Mouse (Mus musculus): ENCODE data around the gene Pigyl. TPM values are rescaled to one million over a fixed set of nuclear protein-coding genes. Genes with fewer than 3 reads are reported as not detected.

Pigyl gene
- 96.3 and 128 TPM in 2 replicates for polyA plus RNA-seq (2012; rRNA removed)

DNA sequence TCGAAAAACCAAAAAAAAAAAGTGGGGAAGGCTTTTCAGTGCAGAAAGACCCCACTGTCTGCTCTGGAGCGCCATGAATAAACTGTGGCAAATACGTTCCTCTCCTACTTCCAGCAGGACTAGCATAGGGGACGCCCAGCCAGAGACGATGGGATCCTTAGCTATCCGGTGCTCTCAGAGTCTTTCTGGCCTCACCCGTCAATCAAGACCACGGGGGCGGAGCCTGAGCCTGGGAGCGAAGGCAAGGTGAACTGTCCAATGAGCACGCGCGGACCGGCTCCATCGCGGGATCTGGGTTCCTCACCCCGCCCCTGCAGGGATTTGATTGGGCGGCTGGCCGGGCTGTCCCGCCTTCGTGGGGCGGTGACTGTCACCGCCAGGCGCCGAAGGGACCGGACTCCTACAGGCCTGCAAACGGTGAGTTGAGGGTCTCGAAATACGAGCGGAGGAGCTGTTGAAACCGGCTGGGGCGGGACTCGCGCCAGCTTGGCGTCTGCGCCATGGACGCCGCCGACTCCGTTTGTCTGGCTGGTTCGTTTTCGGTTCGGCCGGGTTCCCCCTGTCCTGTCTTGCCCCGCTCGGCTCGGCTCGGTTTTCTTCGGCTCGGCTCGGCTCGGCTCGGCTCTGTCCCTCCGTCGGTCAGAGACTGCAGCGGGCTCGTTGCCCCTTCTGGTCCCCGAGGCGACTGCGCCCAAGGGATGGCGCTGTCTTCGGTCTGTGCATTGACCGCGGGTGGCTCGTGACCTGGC lies at the start of gene Pigyl:
Gene Pigyl (plus strand): TSS at position 350 of the 749 bp plus-strand sequence.
- DNase-seq (ENCODE audit: low read depth), result no peak

DNA sequence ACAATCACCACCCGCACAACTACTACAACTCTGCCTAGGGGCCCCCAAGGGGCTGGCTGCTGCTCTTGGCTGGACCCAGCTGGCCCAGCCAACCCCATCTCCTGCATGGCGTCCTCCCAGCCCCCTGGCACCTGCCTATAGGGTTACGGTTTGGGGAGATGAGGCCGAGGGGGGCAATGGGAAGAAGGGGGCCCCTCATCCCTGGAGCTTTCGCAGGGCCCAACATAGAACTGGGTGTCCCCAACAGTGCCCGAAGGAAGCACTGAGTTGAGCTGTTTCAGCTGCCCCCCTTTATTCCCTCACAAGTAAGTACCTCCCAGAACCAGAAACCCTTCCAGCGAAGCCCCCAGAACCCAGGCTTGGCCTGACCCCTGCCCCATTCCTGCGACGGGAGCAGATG lies 48.5 kb upstream of the Pigyl start:
- no peak for DNase-seq (ENCODE audit: low read depth)

DNA sequence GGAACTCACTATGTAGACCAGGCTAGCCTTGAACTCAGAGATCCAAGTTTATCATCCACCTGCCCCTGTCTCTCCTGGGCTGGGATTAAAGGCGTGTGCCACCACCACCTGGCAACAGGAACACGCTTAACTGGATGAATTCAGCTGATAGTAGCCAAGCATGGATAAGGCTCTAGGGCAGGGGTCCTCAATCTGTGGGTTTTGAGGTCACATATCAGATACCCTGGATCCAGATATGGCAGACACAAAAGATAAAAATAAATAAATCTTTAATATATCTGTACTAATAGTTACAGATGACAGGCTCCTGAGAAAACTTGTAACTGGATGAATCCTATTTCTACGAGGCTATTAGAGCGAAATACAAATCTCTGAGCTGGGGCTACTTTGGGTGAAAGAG lies 41.0 kb upstream of the Pigyl start:
- no peak for DNase-seq (ENCODE audit: low read depth)

DNA sequence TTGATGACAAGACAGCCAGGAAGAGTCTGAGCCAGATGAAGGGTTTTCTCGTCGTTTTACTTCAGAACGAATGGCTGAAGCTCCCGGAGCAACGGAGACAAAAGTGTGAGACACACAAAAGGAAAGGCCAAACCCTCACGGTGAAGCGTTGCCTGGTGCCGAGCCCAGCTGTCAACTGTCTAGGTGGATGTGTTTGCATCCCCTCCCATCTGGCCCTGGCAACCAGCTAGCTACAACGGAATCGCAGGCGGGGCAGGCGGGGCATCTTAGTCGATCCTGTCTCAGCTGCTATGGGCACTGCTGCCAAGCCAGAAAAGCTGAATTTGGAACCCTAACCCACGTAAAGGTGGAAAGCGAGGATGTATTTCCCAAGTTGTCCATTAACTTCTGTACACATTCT lies 40.6 kb upstream of the Pigyl start:
- DNase-seq (ENCODE audit: low read depth), result no peak

DNA sequence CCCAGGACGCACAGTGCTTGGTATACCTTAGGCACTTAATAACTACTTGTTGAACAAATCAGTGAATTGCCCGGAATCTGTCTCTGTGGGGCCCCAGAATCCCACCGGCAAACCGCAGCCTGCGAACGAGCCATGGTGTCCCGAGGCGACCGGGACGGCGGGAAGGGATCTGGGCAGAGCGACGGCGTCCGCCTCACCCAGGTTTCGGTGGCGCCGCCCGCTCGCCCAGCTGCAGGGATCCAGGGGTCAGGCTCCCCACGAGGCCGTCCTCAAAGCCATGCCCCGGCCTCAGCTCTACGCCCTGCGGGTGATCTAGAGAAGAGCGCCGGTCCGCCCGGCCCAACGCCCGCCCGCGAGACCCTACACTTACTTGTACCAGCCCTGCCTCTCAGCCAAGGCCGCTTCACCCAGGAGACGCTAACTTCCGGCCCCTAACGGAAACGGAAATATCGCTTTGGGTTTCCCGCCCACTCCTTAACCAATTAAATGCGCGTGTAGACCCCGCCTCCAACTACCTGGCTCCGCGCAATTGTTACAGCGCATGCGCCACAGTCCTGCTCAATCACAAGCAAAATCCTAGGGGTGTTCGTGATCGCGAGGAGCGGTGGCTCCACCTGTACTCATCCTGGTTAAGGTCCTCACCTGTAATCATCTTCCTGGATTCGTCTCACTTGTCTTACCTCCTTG lies 39.8 kb upstream of the Pigyl start, which contains the start of gene Elof1:
Gene Elof1 (minus strand): TSS at position 433 of the 687 bp plus-strand sequence.
- no peak for DNase-seq (ENCODE audit: low read depth)

DNA sequence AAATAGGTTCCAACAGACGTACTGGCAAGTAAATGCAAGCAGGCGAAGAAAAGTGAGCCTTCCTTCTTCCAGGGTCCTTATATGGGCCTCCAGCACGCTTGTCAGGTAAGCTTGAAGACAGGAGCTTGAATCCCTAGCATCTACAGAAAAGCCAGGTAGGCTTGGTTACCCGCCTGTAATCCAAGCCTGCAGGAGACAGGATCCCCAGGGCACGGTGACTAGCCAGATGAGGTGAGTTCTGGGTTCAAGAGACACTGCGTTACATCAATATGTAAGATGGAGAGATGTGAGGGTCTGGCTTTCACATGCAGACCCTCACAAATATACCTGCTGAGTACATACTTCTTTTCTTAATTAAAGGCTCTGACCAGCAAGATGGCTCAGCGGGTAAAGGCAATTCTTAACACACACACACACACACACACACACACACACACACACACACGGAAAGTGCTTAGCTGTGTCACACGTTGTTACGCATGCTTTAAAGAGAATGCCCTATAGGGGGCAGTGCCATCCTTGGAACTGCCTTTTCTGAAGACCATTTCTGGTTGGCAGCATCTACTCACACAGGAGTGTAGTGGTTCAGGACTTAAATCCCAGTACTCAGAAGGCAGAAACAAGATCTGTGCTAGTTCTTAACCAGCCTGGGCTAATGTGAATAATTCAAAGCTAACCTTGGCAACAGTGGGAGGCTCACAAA lies 38.7 kb upstream of the Pigyl start:
- DNase-seq (ENCODE audit: low read depth), result no peak

DNA sequence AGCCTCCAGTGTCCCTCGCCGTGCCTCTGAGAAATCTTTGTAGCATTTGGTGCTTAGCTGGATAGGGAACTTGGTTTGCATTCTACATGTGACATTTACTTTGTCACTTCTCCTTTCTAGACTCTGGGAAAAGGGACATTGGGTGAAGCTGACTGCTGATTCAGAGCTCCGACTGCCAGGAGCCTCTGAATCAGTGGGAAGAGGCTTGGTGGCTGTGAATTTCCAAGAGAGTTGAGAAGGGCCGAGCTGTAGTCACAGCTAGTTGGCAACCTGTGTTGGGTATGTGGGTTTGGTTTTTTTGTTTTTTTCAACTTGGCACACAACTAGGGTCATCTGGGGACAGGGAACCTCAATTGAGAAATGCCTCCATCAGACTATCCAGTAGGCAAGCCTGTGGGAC lies 37.1 kb upstream of the Pigyl start:
- DNase-seq (ENCODE audit: low read depth), result no peak

DNA sequence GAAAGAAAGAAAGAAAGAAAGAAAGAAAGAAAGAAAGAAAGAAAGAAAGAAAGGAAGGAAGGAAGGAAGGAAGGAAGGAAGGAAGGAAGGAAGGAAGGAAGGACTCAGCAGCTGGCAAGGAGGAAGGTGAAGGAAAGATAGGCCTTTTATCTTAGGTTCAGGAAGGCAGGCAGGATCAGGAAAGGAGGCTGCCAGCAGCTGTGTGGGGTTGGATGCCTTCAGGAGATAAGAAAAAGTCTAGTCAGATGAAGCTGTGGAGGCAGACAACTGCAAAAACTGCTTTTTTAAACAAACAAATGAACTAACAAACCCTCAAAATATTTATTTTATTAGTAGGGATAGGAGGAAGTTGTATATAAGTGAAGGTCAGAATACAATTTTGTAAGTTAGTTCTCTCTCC lies 35.1 kb upstream of the Pigyl start:
- DNase-seq (ENCODE audit: low read depth), result no peak

DNA sequence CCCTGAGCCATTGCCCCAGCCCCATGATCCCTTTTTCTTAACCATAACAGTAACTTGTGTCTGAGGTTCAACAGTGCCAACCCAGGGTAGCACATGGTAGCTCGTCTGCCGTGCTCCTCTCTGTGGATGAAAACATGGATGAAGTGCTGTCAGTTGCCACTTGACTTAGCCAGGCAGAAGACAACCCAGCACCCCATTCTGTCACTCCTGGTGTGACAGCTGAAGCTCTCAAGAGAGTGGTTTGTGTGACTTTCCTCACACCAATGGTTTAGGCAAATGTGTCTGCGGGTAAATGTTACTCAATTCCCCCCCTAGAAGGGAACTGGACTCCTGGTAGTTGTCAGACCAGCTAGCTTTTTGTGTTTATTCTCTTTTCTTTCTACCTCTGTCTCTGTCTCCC lies 34.6 kb upstream of the Pigyl start:
- no peak for DNase-seq (ENCODE audit: low read depth)

DNA sequence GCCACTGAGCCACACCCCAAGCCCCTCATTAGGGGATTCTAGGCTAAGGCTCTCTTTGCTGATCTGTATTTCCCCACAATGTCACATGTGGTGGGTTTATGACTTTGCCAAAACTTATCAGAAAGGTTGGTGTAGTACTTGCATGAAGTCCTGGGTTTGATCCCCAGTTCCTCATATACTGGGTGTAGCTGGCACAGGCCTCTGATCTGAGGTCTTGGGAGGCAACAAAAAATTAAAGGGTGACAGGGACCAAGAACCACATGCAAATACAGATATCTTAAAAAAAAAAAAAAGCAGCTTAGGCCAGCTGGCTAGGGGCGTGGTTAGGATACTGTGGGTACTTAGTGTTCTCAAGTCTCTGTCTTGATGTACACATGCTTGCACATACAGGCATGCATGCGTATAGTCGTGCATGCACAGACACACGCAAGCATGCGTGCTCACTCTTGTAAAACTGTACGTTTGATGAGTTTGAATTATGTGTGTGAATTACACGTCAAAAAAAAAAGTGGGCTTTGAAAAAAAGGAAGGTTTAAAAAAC lies 33.5 kb upstream of the Pigyl start:
- no peak for DNase-seq (ENCODE audit: low read depth)

DNA sequence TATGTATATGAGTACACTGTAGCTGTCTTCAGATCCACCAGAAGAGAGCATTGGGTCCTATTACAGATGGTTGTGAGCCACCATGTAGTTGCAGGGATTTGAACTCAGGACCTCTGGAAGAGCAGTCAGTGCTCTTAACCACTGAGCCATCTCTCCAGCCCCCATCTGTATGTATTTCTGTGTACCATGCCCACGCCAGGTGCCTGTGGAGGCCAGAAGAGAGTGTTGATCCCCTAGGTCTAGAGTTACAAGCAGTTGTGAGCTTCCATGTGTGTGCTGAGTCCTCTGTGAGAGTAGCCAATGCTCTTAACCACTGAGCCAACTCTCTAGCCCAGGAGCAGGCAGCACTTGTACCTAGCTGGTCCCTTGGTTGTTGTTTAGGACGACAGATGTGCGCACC lies 32.5 kb upstream of the Pigyl start:
- DNase-seq (ENCODE audit: low read depth), result no peak

DNA sequence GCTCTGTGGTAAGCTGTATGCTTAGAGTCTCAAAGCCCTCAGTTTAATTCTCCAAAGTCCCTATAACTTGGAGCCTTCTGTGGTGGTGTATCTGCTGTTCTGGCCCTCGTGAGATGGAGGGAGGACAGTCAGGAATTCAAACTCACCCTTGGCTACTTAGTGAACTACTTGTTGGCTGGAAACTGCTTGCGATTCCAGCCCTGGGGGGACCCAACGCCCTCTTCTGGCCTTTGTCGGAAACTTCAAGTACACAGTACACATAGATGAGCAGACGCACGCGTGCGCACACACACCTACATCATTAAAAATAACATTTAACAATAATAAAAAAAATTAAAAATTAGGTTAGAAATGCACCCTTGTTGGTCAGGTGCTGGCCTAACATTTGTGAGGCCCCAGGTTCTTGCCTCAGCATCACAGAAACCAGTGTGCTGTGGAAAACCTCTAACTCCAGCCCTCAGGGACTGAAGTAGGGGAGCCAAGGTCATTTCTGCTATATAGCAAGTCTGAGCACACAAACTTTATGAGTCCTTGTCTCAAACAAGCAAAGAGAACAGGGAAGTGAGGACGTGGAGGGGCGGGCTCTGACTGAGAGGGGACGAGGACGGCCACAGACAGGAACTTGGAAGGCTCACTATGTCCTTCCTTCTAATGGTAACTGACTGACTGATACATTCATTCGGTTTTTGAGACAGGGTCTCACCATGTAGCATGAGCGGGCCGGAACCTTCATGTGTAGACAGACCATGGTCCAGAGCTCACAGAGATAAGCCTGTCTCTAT lies 31.2 kb upstream of the Pigyl start:
- no peak for DNase-seq (ENCODE audit: low read depth)

DNA sequence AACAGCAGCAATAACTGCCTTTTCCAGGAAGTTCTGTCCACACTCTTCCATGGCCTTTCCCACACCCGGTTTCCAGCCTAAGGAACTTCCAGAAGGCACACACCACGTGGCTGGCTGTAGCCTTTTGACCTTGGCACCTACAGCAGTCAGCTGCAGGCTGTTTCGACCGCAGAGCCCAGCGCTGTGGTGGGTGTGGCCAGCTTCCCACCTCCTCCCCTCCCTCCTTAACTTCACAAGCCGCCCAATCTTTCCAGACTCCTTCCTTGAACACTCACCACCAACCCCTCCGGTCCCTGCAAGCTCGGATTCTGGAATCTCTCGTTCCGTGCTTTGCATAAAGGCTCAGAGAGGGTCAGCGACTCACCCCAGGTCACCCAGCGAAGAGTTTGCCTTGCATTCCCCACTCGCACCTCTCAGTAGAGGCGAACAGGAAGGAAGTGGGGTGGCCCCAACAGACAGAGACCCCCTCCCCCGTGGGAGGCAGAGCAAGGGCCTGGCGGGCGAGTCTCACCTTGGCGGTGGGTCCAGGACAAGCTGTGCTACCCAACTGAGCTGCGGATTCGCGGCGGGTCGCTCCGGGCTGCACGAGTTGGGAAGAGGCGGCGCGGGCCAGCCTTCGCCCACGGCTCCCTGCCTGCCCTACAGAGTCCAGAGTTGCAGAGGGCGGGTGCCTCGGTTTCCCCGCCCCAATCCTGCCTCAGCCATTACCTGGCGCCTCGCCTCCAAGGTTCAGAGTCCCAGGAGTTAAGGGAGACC lies 25.2 kb upstream of the Pigyl start:
- no peak for DNase-seq (ENCODE audit: low read depth)

DNA sequence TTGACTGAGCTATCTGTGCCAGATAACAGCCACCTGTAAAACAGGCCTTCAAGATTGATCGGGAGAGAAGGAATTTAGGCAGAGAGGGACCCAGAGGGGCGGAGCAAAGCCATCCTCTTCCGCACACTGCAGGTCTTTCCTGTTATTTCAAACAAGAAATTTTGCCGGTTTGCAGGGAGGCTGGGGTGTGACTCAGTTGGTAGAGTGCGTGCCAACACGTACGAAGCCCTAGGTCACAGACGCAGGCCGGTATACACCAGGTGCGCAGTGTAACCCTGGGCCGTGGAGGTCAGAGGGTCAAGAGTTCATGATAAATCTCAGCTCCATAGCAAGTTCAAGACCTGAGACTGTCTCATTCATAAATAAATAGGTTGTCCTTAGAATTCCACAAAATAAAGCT lies 24.4 kb upstream of the Pigyl start:
- no peak for DNase-seq (ENCODE audit: low read depth)

DNA sequence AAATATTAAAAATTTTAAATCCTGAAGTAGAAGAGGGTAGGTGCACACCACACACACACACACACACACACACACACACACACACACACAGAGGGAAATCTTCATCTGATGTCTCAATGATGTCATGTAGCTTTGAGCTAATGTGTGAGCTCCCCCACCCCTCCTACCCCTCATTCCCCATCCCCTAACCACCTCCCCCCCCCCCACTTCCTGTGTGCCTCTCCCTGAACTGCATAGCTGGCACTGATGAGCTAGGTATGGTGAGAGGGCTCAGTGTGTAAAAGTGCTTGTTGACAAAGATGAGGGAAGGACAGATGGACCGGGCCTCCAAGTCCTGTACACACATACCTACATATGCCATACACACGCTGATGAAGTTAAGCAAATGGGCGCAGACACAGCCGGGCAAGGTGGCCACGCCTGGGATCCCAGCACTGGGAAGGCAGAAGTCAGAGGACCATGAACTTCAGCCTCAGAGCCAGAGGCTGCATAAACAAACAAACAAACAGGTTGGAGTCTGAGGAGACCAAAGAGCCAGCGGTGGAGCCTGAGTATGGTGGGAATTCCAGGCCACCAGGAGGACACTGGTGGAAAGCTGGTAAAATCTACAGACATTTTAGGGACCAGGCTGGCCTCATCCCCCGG lies 22.3 kb upstream of the Pigyl start:
- no peak for DNase-seq (ENCODE audit: low read depth)

DNA sequence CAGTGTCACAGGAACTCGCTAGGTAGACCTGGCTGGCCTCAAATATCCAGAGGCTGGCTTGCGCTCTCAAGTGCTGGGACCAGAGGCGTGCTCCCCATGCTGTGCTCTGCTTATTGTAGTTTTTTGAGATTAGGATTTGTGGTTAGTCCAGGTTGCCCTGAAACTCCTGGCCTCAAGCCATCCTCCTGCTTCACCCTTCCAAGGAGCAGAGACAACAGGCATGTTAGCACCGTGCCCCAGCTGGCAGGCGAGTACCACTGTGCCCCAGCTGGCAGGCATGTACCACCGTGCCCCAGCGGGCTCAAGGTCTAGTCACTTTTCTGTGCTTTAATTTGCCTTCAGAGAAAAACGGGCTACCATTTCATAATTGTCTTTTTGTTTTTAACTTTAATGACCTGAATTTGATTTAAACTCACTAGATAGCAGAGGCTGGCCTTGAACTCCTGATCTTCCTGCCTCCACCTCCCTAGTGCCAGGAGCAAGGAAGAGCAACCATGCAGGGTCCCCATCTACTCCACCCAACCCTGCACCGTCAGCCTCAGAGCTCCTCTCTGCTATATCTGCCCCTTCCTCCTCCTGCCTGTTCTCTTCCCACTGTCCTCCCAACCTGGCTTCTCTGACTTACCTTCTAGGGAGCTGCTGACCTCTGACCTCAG lies 21.5 kb upstream of the Pigyl start:
- DNase-seq (ENCODE audit: low read depth), result no peak

DNA sequence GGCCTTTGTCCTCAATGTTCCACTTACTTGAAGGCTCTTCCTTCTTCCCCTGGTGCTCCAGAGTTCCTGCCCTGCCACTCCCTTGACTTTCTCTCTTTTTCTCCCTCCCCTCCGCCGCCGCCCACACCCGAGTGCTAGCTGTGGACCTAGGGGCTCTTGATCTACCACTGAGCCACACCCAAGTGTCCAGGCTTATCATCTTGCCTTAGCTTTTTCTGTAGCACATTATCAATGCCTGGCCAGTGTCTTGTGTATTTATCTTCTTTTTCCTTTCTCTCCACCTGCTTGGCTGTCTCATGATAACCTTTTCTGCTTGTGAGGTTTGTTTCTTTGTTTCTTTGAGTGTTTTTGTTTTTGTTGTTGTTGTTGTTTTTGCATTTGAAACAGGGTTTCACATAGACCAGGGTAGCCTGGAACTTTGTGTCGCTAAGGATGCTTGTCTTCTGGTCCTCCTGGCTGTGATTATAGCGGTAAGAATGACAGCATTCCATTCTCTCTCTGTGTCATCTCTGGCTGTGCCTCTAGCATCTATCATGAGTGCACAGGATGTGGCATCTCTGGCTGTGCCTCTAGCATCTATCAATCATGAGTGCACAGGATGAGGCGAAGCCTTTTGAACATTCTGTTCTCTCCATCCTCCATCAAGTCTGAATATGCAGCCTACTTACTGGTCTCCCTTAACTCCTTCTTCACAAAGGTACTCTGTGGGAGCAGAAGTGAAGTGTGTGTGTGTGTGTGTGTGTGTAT lies 20.8 kb upstream of the Pigyl start, which contains the start of gene Acp5:
Gene Acp5 (minus strand): TSS at position 68 of the 747 bp plus-strand sequence.
- no peak for DNase-seq (ENCODE audit: low read depth)

DNA sequence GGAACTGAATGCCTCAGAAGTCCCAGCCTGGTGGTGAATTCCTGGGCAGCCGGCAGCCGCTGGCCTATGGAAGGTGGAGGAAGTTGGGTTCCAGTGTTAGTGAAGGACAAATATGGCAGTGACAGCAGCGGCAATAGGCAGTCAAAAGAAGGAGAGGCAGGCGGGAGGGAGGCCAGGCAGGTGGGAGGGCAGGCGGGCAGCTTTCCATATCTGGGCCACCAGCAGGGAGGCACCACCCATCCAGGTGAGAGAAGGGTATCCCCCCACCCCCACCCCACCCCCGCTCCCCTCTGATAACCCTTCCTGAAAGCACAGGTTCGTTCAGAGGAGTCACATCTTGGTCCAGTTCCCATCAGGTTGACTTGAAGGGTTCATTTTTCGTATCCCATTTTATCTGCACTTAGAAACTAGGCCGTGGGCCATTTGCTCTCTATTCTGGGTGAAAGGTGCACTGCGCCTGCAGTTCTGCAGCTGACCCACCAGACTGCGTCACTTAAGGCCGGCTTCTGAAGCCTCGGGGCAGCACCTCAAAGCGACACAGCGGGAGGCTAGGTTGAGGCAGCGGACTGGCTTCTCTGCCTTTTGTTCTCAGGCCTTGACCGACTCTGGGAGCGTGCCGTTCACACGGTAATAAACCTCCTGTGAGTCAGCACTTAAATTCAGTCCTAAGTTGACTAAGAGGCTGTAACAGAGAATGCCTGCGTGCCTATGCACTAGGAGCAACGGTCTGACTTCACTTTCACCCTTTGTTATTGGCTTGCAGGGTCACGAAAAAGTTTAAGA lies 19.7 kb upstream of the Pigyl start:
- DNase-seq (ENCODE audit: low read depth), result no peak

Measured in gonadal fat pad, adult 2 months (tissue).